Mouse (Mus musculus) testis, adult 2 months (tissue): ENCODE measurements around the gene Ddx23.

Experiments used
- CTCF ChIP-seq: fragments of 200-500 bp; IDR thresholded peaks from 2 replicates; pipeline ENCODE4 v1.5.1; 2012; ENCODE audit warnings: low read depth, mild to moderate bottlenecking, inconsistent platforms, low read length, moderate library complexity; ENCODE audit not compliant: control insufficient read depth, insufficient read depth, insufficient replicate concordance
- POLR2A ChIP-seq: fragments of 200-500 bp; IDR thresholded peaks from 2 replicates; pipeline ENCODE4 v1.6.1; 2012; ENCODE audit warnings: low read depth, mild to moderate bottlenecking, inconsistent platforms, low read length, moderate library complexity; ENCODE audit not compliant: control insufficient read depth

- no peak for TF ChIP-seq POLR2A
- TF ChIP-seq CTCF: no peak
Measured at GRCm38 (mm10) chr15:98662198-98662566, 512 bp downstream of the Ddx23 start.
